Mouse (Mus musculus) lung, embryonic 14.5 days (tissue): ENCODE results near the gene Gm21974. TPM values are rescaled to one million over a fixed set of nuclear protein-coding genes. Genes with fewer than 3 reads are reported as not detected.
"Not testable (repeated sequence)": the region's sequence is repeated elsewhere in the genome, so short reads cannot be mapped to it uniquely, and the experiment has no call there.

Experiments
- ATAC-seq: fragments of 200-750 bp; cut with Nextera tagmentation; 2 replicates; pipeline ENCODE4 v1.8.0; 2017; ENCODE audit warnings: mild to moderate bottlenecking, moderate TSS enrichment, moderate library complexity; ENCODE audit not compliant: insufficient read depth
- DNase-seq: peaks from one replicate; pipeline ENCODE4 v3.0.0-alpha.2; 2015
- H3K27ac ChIP-seq: fragments of 300-500 bp; sonication (generic); 2 replicates; pipeline ENCODE4 v1.5.1; 2014; ENCODE audit warnings: low read depth, mild to moderate bottlenecking, moderate library complexity
- H3K27me3 ChIP-seq: fragments of 300-500 bp; sonication (generic); 2 replicates; pipeline ENCODE4 v1.6.1; 2014; ENCODE audit warnings: low read length, control low read depth; ENCODE audit not compliant: insufficient read depth
- H3K36me3 ChIP-seq: fragments of 300-500 bp; sonication (generic); 2 replicates; pipeline ENCODE4 v1.6.1; 2014; ENCODE audit warnings: control low read depth; ENCODE audit not compliant: insufficient read depth
- H3K4me1 ChIP-seq: fragments of 300-500 bp; sonication (generic); 2 replicates; pipeline ENCODE4 v1.6.1; 2014; ENCODE audit warnings: antibody characterized with exemption, control low read depth; ENCODE audit not compliant: insufficient read depth
- H3K4me2 ChIP-seq: fragments of 300-500 bp; sonication (generic); 2 replicates; pipeline ENCODE4 v1.6.1; 2014; ENCODE audit warnings: mild to moderate bottlenecking
- H3K4me3 ChIP-seq: fragments of 300-500 bp; sonication (generic); 2 replicates; pipeline ENCODE4 v1.5.1; 2014; ENCODE audit warnings: low read depth, low read length
- H3K9ac ChIP-seq: fragments of 300-500 bp; sonication (generic); 2 replicates; pipeline ENCODE4 v1.6.1; 2014
- H3K9me3 ChIP-seq: fragments of 300-500 bp; sonication (generic); 2 replicates; pipeline ENCODE4 v1.6.1; 2016; ENCODE audit warnings: low read depth, low read length, control low read depth
- CTCF ChIP-seq: IDR thresholded peaks from 2 replicates; pipeline ENCODE4 v1.5.1; 2016; ENCODE audit warnings: antibody characterized with exemption, low read depth
- WGBS: fragments of 180-500 bp; shearing (Covaris S2); extraction: QIAGEN DNeasy Blood & Tissue Kit; methylation state at CpG from one replicate; pipeline ENCODE4 v1.1.7; 2014; 5-methylcytosine and 5-hydroxymethylcytosine counted together
- polyA plus RNA-seq: library from polyadenylated mRNA; unstranded; fragments of >200 nt; fragmentation: Nextera tagmentation; extraction: Ambion mirVana; gene quantifications from 2 replicates; pipeline ENCODE4 v1.2.1, GENCODE M21; 2014

The Gm21974 gene
- not detected in 2 replicates for polyA plus RNA-seq

GRCm38 (mm10) chr7:127895442-127895841 is at the start of gene Gm21974, which contains the start of gene Vkorc1:
Gene Gm21974, minus strand, starts transcription at chr7:127895454.
Gene Vkorc1, minus strand, starts transcription at chr7:127895617.
- peak; percentile 99 for ATAC-seq
- Histone ChIP-seq H3K9me3 (no peaks in the 10 kb centered on the region), H3K9ac (peak within 1 kb of the TSS; percentile 70), H3K4me2 (peak within 1 kb of the TSS; percentile 88), H3K4me3 (peak within 1 kb of the TSS; percentile 67), H3K27ac (peak within 1 kb of the TSS; percentile 82), H3K36me3 (peaks cover 21% of the 10 kb centered on the region; the same call in 1 of the 2 replicates), H3K27me3 (no peaks in the 10 kb centered on the region), H3K4me1 (peaks cover 8% of the 10 kb centered on the region)
- under 1% methylated on average over 26 of the region's 26 CpGs for WGBS
- peak; percentile 97 for DNase-seq
- peak; percentile 57 for TF ChIP-seq CTCF

- 9% methylated on average over 23 of the region's 23 CpGs for WGBS
- ATAC-seq (peak; percentile 75), DNase-seq (peak; percentile 63)
- H3K9me3 ChIP-seq = no peaks in the 10 kb centered on the region
- no peak for TF ChIP-seq CTCF
- peak overlapping the region; percentile 53 for H3K4me2 ChIP-seq
- no peaks in the 10 kb centered on the region for H3K36me3 ChIP-seq
- H3K27me3 ChIP-seq = peaks cover 25% of the 10 kb centered on the region
- no peak overlapping the region; the same call in 1 of the 2 replicates for H3K9ac ChIP-seq
- H3K4me3 ChIP-seq = peak overlapping the region; percentile 17; the same call in 1 of the 2 replicates
- H3K27ac ChIP-seq = no peak overlapping the region
- H3K4me1 ChIP-seq = no peaks in the 10 kb centered on the region
These were observed 49.4 kb upstream of the Gm21974 start for GRCm38 (mm10) chr7:127944614-127945013.

DNA sequence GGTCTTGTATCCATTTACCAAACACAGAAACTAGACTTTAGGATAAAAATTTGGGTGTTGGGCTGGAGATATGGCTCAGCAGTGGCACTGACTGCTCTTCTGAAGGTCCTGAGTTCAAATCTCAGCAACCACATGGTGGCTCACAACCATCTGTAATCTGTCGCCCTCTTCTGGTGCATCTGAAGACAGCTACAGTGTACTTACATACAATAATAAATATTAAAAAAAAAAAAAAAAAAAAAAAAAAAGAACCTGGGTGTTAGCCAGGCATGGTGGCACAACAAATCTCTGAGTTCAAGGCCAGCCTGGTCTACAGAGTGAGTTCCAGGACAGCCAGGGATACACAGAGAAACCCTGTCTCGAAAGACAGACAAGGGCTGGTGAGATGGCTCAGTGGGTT is 46.8 kb upstream of the Gm21974 start:
- not testable (repeated sequence) for H3K4me3 ChIP-seq, ATAC-seq, DNase-seq, H3K4me1 ChIP-seq, H3K9ac ChIP-seq, H3K27ac ChIP-seq, H3K9me3 ChIP-seq, H3K36me3 ChIP-seq, H3K4me2 ChIP-seq
- peaks cover 25% of the 10 kb centered on the region for H3K27me3 ChIP-seq
- 44% methylated on average over 2 of the region's 2 CpGs for WGBS

DNA sequence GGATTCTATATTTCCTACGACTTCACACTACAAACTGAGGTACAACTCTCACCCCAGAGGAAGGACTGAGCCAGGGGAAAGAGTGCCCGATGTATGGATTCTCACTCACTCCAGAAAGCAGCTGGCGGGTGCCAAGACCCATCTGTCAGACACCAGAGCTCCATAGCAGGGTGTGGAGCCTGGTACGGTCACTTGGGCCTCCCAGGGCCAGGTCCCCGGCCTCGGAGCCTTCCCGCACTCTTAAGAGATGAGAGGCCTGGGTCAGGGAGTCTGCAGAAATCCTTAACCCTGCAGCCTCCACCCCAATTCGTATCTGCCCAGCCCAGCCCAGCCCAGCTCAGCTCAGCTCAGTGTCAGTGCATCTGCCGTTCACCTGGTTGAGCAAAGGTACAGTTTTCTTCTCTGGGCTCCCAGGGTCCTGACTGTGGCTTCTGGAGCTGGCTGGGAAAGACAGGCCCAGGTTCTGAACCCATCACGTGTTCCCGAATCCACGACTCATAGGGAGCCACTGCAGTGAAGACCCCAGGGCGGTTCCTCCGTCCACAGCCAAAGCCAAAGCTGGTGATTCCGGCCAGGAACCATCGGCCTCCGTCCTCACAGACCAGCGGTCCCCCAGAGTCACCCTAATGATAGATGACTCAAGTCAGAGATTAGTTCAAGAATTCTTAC is 41.1 kb upstream of the Gm21974 start:
- Histone ChIP-seq H3K27ac (no peak overlapping the region), H3K4me3 (peak overlapping the region; percentile 71), H3K9ac (peak overlapping the region; percentile 76), H3K9me3 (no peaks in the 10 kb centered on the region), H3K4me2 (peak overlapping the region; percentile 97), H3K36me3 (no peaks in the 10 kb centered on the region), H3K27me3 (no peaks in the 10 kb centered on the region), H3K4me1 (peaks cover 3% of the 10 kb centered on the region)
- 46% methylated on average over 18 of the region's 18 CpGs for WGBS
- no peak for DNase-seq
- no peak for TF ChIP-seq CTCF
- no peak for ATAC-seq

DNA sequence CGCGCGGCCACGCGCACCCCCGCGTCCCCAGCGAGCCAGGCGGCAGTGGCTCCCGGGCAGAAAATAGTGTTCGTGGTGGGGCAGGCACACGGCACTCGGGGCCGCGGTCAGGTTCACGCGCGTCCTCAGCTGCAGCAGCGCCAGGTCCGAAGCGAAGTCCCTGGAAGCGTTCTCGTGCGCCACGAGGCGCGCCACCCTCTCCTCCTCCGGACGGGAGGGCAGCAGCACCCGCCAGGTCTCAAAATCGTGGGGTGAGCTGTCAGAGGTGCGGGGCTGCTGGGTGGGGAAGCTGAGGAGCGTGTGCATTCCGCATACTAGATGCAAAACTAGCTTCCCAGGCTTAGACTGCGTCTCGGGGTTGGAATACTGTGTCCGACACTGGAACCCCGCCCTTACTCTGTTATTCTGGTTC is 40.5 kb upstream of the Gm21974 start:
- peak overlapping the region; percentile 76 for H3K9ac ChIP-seq
- H3K9me3 ChIP-seq = no peaks in the 10 kb centered on the region
- H3K27ac ChIP-seq = peak overlapping the region; percentile 69; the same call in 1 of the 2 replicates
- H3K4me1 ChIP-seq = peaks cover 6% of the 10 kb centered on the region
- under 1% methylated on average over 38 of the region's 38 CpGs for WGBS
- H3K4me3 ChIP-seq = peak overlapping the region; percentile 71
- no peaks in the 10 kb centered on the region for H3K27me3 ChIP-seq
- no peak for TF ChIP-seq CTCF
- H3K36me3 ChIP-seq = no peaks in the 10 kb centered on the region
- peak overlapping the region; percentile 97 for H3K4me2 ChIP-seq
- peak; percentile 43 for ATAC-seq
- DNase-seq = peak; percentile 48

GRCm38 (mm10) chr7:127935028-127935722 is 39.9 kb upstream of the Gm21974 start:
- Histone ChIP-seq H3K9me3 (no peaks in the 10 kb centered on the region), H3K27me3 (no peaks in the 10 kb centered on the region), H3K4me2 (peak overlapping the region; percentile 97), H3K4me3 (peak overlapping the region; percentile 71), H3K9ac (peak overlapping the region; percentile 76), H3K4me1 (peaks cover 6% of the 10 kb centered on the region), H3K27ac (peak overlapping the region; percentile 77; the same call in 1 of the 2 replicates), H3K36me3 (no peaks in the 10 kb centered on the region)
- peak; percentile 93 for ATAC-seq
- TF ChIP-seq CTCF = peak; percentile 98
- 6% methylated on average over 32 of the region's 32 CpGs for WGBS
- peak; percentile 98 for DNase-seq

GRCm38 (mm10) chr7:127934075-127934474 is 38.8 kb upstream of the Gm21974 start:
- H3K4me2 ChIP-seq = no peak overlapping the region
- DNase-seq = no peak
- peaks cover 6% of the 10 kb centered on the region for H3K4me1 ChIP-seq
- no peak overlapping the region for H3K9ac ChIP-seq
- H3K27ac ChIP-seq = no peak overlapping the region; the same call in 1 of the 2 replicates
- no peaks in the 10 kb centered on the region for H3K36me3 ChIP-seq
- 69% methylated on average over 5 of the region's 5 CpGs for WGBS
- H3K27me3 ChIP-seq = no peaks in the 10 kb centered on the region; the same call in 1 of the 2 replicates
- no peak overlapping the region for H3K4me3 ChIP-seq
- no peak for ATAC-seq
- TF ChIP-seq CTCF = no peak
- H3K9me3 ChIP-seq = no peaks in the 10 kb centered on the region
